Mouse (Mus musculus) embryonic facial prominence, embryonic 14.5 days (tissue): ENCODE data around the gene Senp6. TPM values are rescaled to one million over a fixed set of nuclear protein-coding genes. Genes with fewer than 3 reads are reported as not detected.
A peak's percentile ranks its signal among the peaks of the same experiment; 100 is the strongest.
"Not testable (repeated sequence)": the region's sequence is repeated elsewhere in the genome, so short reads cannot be mapped to it uniquely, and the experiment has no call there.

Experiments used
- ATAC-seq: fragments of 200-750 bp; cut with Nextera tagmentation; 2 replicates; pipeline ENCODE4 v1.8.0; 2017; ENCODE audit warnings: low read depth, moderate number of reproducible peaks, moderate TSS enrichment
- DNase-seq: peaks from one replicate; pipeline ENCODE4 v3.0.0-alpha.2; 2015; ENCODE audit warnings: low spot score
- H3K27ac ChIP-seq: fragments of 300-500 bp; sonication (generic); replicated peaks from 2 replicates; pipeline ENCODE4 v1.5.1; 2014; ENCODE audit warnings: low read depth, mild to moderate bottlenecking, low read length, moderate library complexity
- H3K27me3 ChIP-seq: fragments of 300-500 bp; sonication (generic); replicated peaks from 2 replicates; pipeline ENCODE4 v1.6.1; 2014; ENCODE audit warnings: low read length; ENCODE audit not compliant: control insufficient read depth, insufficient read depth
- H3K36me3 ChIP-seq: fragments of 300-500 bp; sonication (generic); 2 replicates; pipeline ENCODE4 v1.6.1; 2014; ENCODE audit warnings: low read length, mixed read lengths; ENCODE audit not compliant: control insufficient read depth, insufficient read depth
- H3K4me1 ChIP-seq: fragments of 300-500 bp; sonication (generic); 2 replicates; pipeline ENCODE4 v1.6.1; 2014; ENCODE audit warnings: antibody characterized with exemption, low read length; ENCODE audit not compliant: control insufficient read depth, insufficient read depth
- H3K4me2 ChIP-seq: fragments of 300-500 bp; sonication (generic); 2 replicates; pipeline ENCODE4 v1.6.1; 2014; ENCODE audit warnings: low read depth, mild to moderate bottlenecking, low read length, moderate library complexity, mixed read lengths
- H3K4me3 ChIP-seq: fragments of 300-500 bp; sonication (generic); 2 replicates; pipeline ENCODE4 v1.5.1; 2014; ENCODE audit warnings: low read depth, mild to moderate bottlenecking, low read length
- H3K9ac ChIP-seq: fragments of 300-500 bp; sonication (generic); 2 replicates; pipeline ENCODE4 v1.6.1; 2014; ENCODE audit warnings: low read depth, mild to moderate bottlenecking, low read length, moderate library complexity, mixed read lengths
- H3K9me3 ChIP-seq: fragments of 300-500 bp; sonication (generic); 2 replicates; pipeline ENCODE4 v1.6.1; 2016; ENCODE audit warnings: low read length; ENCODE audit not compliant: control insufficient read depth
- WGBS: fragments of 180-500 bp; shearing (Covaris S2); extraction: QIAGEN DNeasy Blood & Tissue Kit; methylation state at CpG from one replicate; pipeline ENCODE4 v1.1.7; 2014; 5-methylcytosine and 5-hydroxymethylcytosine counted together
- polyA plus RNA-seq: library from polyadenylated mRNA; unstranded; fragments of >200 nt; fragmentation: Nextera tagmentation; extraction: Ambion mirVana; gene quantifications from 2 replicates; pipeline ENCODE4 v1.2.1, GENCODE M21; 2014

Senp6 gene
- polyA plus RNA-seq, result 59.9 and 65.2 TPM in 2 replicates

GRCm38 (mm10) chr9:80066367-80067220 is at the start of gene Senp6:
TSS of gene Senp6 (plus strand) at chr9:80066903.
- Histone ChIP-seq H3K27me3 (no peaks in the 10 kb centered on the region), H3K27ac (peak within 1 kb of the TSS; percentile 100), H3K9ac (peak within 1 kb of the TSS; percentile 96), H3K4me3 (peak within 1 kb of the TSS; percentile 86), H3K36me3 (no peaks in the 10 kb centered on the region), H3K9me3 (peaks cover 16% of the 10 kb centered on the region; the same call in 1 of the 2 replicates), H3K4me2 (peak within 1 kb of the TSS; percentile 63), H3K4me1 (peaks cover 15% of the 10 kb centered on the region)
- ATAC-seq (peak; percentile 89), DNase-seq (peak; percentile 84)
- WGBS, result 1% methylated on average over 15 of the region's 74 CpGs

- Histone ChIP-seq H3K9ac (no peak overlapping the region), H3K27ac (no peak overlapping the region), H3K9me3 (no peaks in the 10 kb centered on the region), H3K4me1 (no peaks in the 10 kb centered on the region), H3K27me3 (no peaks in the 10 kb centered on the region), H3K4me3 (no peak overlapping the region), H3K36me3 (no peaks in the 10 kb centered on the region), H3K4me2 (no peak overlapping the region)
- 53% methylated on average over 3 of the region's 3 CpGs for whole genome bisulfite sequencing
- ATAC-seq, result no peak
- DNase-seq, result no peak
These were observed 46.3 kb upstream of the Senp6 start for GRCm38 (mm10) chr9:80020429-80020828.

- no peak overlapping the region for H3K4me2 ChIP-seq
- WGBS, result 27% methylated on average over 1 of the region's 1 CpGs
These were observed 45.1 kb upstream of the Senp6 start for GRCm38 (mm10) chr9:80021648-80022047.

GRCm38 (mm10) chr9:80022821-80023220 is 43.9 kb upstream of the Senp6 start:
- Histone ChIP-seq H3K27me3 (no peaks in the 10 kb centered on the region), H3K27ac (no peak overlapping the region), H3K9ac (no peak overlapping the region), H3K4me2 (no peak overlapping the region), H3K4me3 (no peak overlapping the region), H3K36me3 (no peaks in the 10 kb centered on the region), H3K4me1 (no peaks in the 10 kb centered on the region), H3K9me3 (no peaks in the 10 kb centered on the region)
- ATAC-seq (no peak), DNase-seq (no peak)
- 65% methylated on average over 8 of the region's 8 CpGs for WGBS

More at GRCm38 (mm10) chr9:80021648-80022047, 45.1 kb upstream of the Senp6 start:
- Histone ChIP-seq H3K4me3 (no peak overlapping the region), H3K4me1 (no peaks in the 10 kb centered on the region), H3K36me3 (no peaks in the 10 kb centered on the region), H3K27ac (no peak overlapping the region), H3K27me3 (no peaks in the 10 kb centered on the region), H3K9me3 (no peaks in the 10 kb centered on the region), H3K9ac (no peak overlapping the region)
- ATAC-seq (no peak), DNase-seq (no peak)

GRCm38 (mm10) chr9:80025347-80025746 is 41.4 kb upstream of the Senp6 start:
- not testable (repeated sequence) for H3K36me3 ChIP-seq, H3K27me3 ChIP-seq, ATAC-seq, H3K4me2 ChIP-seq, H3K9me3 ChIP-seq, H3K4me1 ChIP-seq, H3K9ac ChIP-seq, DNase-seq, H3K4me3 ChIP-seq, H3K27ac ChIP-seq
- 86% methylated on average over 5 of the region's 5 CpGs for WGBS

- no peak overlapping the region for H3K27ac ChIP-seq
- H3K4me2 ChIP-seq, result no peak overlapping the region
- 0% methylated on average over 2 of the region's 2 CpGs for WGBS
- no peaks in the 10 kb centered on the region for H3K4me1 ChIP-seq
- no peaks in the 10 kb centered on the region for H3K27me3 ChIP-seq
- H3K9me3 ChIP-seq, result no peaks in the 10 kb centered on the region
- H3K36me3 ChIP-seq, result no peaks in the 10 kb centered on the region
- H3K4me3 ChIP-seq, result no peak overlapping the region
- DNase-seq (peak; percentile 61), ATAC-seq (0 out of 2 replicates have a peak, but pooled peaks have one; percentile 55)
- no peak overlapping the region for H3K9ac ChIP-seq
These were observed 40.7 kb upstream of the Senp6 start for GRCm38 (mm10) chr9:80026017-80026416.

GRCm38 (mm10) chr9:80026581-80027021 is 40.1 kb upstream of the Senp6 start:
- Histone ChIP-seq H3K27me3 (no peaks in the 10 kb centered on the region), H3K36me3 (no peaks in the 10 kb centered on the region), H3K9ac (no peak overlapping the region), H3K4me2 (no peak overlapping the region), H3K9me3 (no peaks in the 10 kb centered on the region), H3K27ac (no peak overlapping the region), H3K4me3 (no peak overlapping the region), H3K4me1 (no peaks in the 10 kb centered on the region)
- 59% methylated on average over 6 of the region's 6 CpGs for WGBS
- no peak for DNase-seq
- ATAC-seq, result no peak

- Histone ChIP-seq H3K27me3 (no peaks in the 10 kb centered on the region), H3K9ac (no peak overlapping the region), H3K27ac (no peak overlapping the region), H3K4me1 (peaks cover 11% of the 10 kb centered on the region; the same call in 1 of the 2 replicates), H3K36me3 (no peaks in the 10 kb centered on the region), H3K4me2 (no peak overlapping the region), H3K4me3 (no peak overlapping the region), H3K9me3 (0 out of 2 replicates have a peak, but pooled peaks cover 3% of the 10 kb centered on the region)
- ATAC-seq (no peak), DNase-seq (no peak)
- 89% methylated on average over 13 of the region's 13 CpGs for WGBS
These were observed 29.3 kb upstream of the Senp6 start for GRCm38 (mm10) chr9:80037262-80037996.
